Mouse (Mus musculus) right cerebral cortex, adult 2 months (tissue): ENCODE data around the gene Zfyve9.

ENCODE experiments used
- DNase-seq, 2 experiments: peaks; one replicate each; pipeline ENCODE4 v3.0.0; 2021 to 2022; ENCODE audit warnings: low spot score in 2 of 2

Gene Zfyve9

DNA sequence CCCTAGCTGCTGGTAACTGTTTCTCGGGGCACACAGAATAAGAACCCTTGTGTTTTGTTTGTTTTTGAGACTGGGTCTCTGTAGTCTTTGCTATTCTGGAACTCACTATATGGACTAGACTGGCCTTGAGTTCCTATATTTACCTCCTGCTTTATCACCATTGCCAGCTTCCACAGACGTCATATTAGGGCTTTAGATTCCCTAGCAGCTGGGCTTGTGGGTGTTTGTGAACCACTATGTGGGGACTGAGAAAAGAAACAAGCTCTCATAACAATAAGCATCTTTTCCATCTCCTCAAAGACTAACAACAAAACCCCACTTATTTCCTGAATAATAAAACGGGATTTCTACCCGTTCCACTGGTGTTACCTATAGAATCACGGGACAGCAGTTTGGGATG, 169.7 kb downstream of the Zfyve9 start:
- peak in 1 of 2 experiments; percentile 50 for DNase-seq

DNA sequence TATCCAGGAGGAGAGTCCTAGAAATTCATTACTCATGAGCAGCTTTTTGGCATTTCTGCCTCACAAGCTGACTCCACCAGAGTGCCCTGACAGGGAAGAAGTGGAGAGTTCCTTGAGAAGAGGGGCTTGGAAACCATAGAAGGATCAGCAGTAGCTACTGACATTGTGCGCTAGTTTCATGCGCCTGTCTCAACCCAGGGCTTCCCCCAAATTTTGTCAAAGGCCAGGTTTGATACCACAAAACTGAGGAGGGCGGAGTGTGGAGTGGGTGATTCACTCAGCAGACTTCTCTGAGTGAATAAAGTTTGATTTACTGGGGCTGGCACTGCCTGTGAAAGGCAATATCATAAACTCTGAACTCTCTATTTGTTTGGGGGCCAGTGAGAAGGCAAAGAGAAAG, 171.9 kb downstream of the Zfyve9 start:
- DNase-seq, result no peak

DNA sequence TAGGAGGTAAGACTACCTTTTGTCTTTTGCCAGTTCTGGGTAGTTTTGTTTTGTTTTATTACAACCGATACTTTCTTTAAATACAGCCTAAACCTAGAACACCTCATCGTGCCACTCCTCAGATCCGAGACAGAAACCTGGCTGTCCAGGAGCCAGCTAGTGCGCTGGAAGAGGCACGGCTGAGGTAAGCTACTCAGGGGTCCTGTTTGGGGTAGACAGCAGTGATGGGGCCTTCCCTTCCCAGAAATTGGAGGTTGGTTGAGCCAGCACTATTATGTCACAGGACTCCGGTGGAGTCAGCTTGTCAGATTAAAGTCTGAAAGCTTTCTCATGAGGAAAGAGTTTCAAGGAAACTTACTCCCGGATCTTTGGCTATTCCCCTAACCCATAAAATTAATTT, 178.7 kb downstream of the Zfyve9 start:
- no peak for DNase-seq

DNA sequence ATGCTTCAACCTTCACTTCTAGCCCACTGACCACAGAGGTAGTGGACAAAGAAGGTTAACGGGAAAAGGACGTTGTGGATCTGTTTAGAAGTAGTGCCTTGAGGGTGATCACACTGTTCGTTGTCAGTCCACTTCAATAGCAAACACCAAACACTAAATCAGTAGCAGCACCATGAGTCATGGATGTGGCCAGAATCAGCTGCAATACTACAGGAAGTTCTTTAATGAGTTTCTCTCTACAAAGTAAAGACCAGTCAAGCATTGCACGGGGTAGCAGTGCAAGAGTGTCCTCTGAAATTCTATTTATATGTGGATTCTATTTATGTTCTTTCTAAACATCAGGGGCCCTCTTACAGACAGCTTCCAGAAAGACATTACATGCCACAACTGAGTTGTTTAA, 182.3 kb downstream of the Zfyve9 start:
- no peak for DNase-seq

DNA sequence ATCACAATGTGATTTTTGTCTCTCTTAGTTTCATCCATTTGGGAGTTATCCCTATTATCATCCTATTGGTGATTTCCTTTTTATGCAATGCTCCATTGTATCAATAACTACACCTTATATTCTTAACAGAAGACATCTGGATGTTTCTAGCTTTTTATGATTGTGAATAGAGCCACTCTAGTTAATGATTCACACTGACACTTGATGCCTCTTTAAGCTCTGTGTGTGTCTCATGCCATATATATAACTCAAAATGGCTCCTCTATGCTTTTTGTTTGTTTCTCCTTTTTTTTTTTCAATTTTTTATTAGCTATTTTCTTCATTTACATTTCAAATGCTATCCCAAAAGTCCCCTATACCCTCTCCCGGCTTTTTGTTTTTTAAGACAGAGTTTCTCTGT, 184.8 kb downstream of the Zfyve9 start:
- DNase-seq, result no peak

DNA sequence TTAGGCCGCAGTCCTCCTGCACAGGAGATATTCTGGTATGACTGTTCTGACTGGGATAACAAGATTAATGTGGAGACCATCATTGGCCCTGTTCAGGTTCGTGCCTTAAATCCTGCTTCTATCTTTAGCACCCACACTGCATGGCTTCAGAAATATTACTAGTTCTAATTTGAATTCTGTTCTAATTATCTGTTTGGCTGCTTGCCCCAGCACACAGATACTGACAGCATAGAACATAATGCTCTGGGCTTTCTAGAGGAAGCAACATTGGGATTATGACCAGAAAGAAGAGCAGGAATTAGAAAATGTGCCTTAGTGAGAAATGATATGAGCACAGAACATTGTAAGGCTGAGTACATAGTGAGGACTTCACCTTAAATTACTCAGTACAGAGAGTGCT, 187.2 kb downstream of the Zfyve9 start:
- no peak for DNase-seq
